Mouse (Mus musculus): ENCODE measurements around the gene Sectm1a. TPM values are rescaled to one million over a fixed set of nuclear protein-coding genes. Genes with fewer than 3 reads are reported as not detected.

The Sectm1a gene
- polyA plus RNA-seq (2015; fragmentation: Nextera tagmentation; extraction: Ambion mirVana) = 7.0 and 10.4 TPM in 2 replicates

DNA sequence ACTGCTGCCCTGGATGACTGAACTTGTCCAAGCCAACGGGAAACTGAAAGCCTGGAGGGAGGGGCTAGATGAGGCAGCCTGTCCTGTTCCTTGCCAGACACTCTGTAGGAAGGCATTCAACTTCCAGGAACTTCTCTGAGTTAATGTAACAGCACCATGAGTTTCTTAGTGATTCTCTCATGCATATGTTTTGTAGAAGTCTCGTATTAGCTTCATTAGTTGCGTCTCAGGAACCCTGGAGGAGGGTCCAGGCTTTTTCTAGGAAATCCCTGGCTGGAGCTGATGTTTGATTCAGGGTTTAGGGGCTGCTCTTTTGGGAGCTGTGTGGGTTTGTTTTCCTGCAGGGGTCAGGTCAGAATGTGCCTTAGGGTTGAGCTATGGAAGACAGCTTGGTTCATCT is at the start of gene Sectm1a:
Sectm1a (minus strand) TSS at position 101 of the 400 bp plus-strand sequence.
- Histone ChIP-seq H3K4me2 (ENCODE audit: low read depth, low read length) (no peak within 1 kb of the TSS), H3K9ac (ENCODE audit: low read depth, low read length) (no peak within 1 kb of the TSS), H3K36me3 (ENCODE audit: control insufficient read depth, insufficient read depth, low read length) (no peaks in the 10 kb centered on the region), H3K9me3 (ENCODE audit: control insufficient read depth, low read length) (no peaks in the 10 kb centered on the region), H3K4me3 (ENCODE audit: low read length) (no peak within 1 kb of the TSS), H3K27ac (ENCODE audit: low read length) (no peak within 1 kb of the TSS), H3K4me1 (ENCODE audit: control insufficient read depth, insufficient read depth, low read length) (peaks cover 8% of the 10 kb centered on the region; the same call in 1 of the 2 replicates), H3K27me3 (replicated peaks; ENCODE audit: control insufficient read depth, insufficient read depth, low read length) (no peaks in the 10 kb centered on the region)
- ATAC-seq = no peak
- WGBS = 65% methylated on average over 3 of the region's 3 CpGs

DNA sequence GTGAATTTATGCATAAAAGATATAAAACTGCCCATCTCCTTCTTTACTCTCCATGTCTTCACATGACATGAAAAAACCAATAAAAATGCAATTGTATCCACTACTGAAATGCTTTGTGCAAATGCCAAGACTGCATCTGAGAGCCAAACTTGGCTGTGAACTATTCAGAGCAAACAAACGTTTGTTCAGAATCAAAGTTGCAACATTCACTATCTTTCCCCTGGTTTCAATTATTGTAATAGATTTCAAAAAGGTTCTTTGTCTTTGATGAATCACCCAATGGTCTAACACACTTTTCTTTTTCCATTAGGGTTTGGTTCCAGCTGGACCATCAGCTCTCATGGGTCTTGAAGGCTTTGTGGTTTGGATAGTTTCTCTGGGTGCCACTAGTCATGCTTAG is 48.6 kb upstream of the Sectm1a start:
- Histone ChIP-seq H3K27ac (ENCODE audit: low read length) (no peak overlapping the region), H3K4me3 (ENCODE audit: low read length) (no peak overlapping the region), H3K4me1 (ENCODE audit: control insufficient read depth, insufficient read depth, low read length) (no peaks in the 10 kb centered on the region), H3K9me3 (ENCODE audit: control insufficient read depth, low read length) (no peaks in the 10 kb centered on the region), H3K36me3 (ENCODE audit: control insufficient read depth, insufficient read depth, low read length) (no peaks in the 10 kb centered on the region), H3K9ac (ENCODE audit: low read depth, low read length) (no peak overlapping the region), H3K27me3 (replicated peaks; ENCODE audit: control insufficient read depth, insufficient read depth, low read length) (no peaks in the 10 kb centered on the region), H3K4me2 (ENCODE audit: low read depth, low read length) (no peak overlapping the region)
- WGBS = 63% methylated on average over 1 of the region's 1 CpGs
- ATAC-seq = no peak

DNA sequence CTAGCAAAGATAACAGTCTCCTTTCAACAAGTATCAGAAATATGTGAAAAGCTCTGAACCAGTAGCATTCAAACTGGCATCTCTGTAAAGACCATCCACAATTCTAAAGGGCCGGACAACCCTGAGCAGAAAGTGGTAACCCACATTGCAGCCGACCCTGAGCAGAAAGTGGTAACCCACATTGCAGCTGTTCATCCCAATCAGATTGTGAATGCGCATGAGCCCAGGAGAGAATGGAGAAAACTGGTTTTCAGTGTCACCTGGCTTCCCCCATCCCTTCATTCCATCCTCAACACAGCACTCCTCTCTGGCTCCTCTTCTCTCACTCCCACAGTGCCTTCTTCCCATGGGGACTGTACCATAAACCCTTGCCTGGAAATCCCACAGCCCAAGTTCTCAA is 46.4 kb upstream of the Sectm1a start:
- H3K4me2 ChIP-seq (ENCODE audit: low read depth, low read length) = no peak overlapping the region
- H3K27me3 ChIP-seq (replicated peaks; ENCODE audit: control insufficient read depth, insufficient read depth, low read length) = no peaks in the 10 kb centered on the region
- H3K9ac ChIP-seq (ENCODE audit: low read depth, low read length) = no peak overlapping the region
- H3K4me3 ChIP-seq (ENCODE audit: low read length) = no peak overlapping the region
- H3K27ac ChIP-seq (ENCODE audit: low read length) = no peak overlapping the region
- no peaks in the 10 kb centered on the region for H3K36me3 ChIP-seq (ENCODE audit: control insufficient read depth, insufficient read depth, low read length)
- no peaks in the 10 kb centered on the region for H3K4me1 ChIP-seq (ENCODE audit: control insufficient read depth, insufficient read depth, low read length)
- WGBS = 85% methylated on average over 3 of the region's 3 CpGs
- no peak for ATAC-seq
- no peaks in the 10 kb centered on the region for H3K9me3 ChIP-seq (ENCODE audit: control insufficient read depth, low read length)

DNA sequence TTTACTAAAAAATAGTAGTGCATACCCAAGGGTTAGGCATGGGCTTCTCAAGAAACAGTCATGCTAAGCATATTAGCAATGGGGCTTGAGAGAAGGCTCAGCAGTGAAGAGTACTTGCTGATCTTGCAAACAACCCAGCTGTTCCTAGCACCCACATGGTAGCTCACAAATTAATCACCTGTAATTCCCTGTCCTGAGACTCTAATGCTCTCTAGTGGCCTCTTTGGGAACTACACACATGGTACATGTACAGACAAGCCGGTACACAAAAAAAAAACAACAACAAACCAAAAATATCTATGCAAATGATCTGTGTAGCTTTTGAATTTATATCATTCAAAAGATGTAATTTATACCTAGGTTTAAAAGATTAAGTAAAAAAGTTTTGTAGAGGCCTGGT is 45.4 kb upstream of the Sectm1a start:
- H3K9ac ChIP-seq (ENCODE audit: low read depth, low read length) = no peak overlapping the region
- no peak overlapping the region for H3K27ac ChIP-seq (ENCODE audit: low read length)
- H3K4me2 ChIP-seq (ENCODE audit: low read depth, low read length) = no peak overlapping the region
- no peaks in the 10 kb centered on the region for H3K36me3 ChIP-seq (ENCODE audit: control insufficient read depth, insufficient read depth, low read length)
- H3K9me3 ChIP-seq (ENCODE audit: control insufficient read depth, low read length) = no peaks in the 10 kb centered on the region
- 63% methylated on average over 1 of the region's 1 CpGs for WGBS
- no peak for ATAC-seq
- H3K4me3 ChIP-seq (ENCODE audit: low read length) = no peak overlapping the region
- H3K27me3 ChIP-seq (replicated peaks; ENCODE audit: control insufficient read depth, insufficient read depth, low read length) = no peaks in the 10 kb centered on the region
- H3K4me1 ChIP-seq (ENCODE audit: control insufficient read depth, insufficient read depth, low read length) = no peaks in the 10 kb centered on the region

DNA sequence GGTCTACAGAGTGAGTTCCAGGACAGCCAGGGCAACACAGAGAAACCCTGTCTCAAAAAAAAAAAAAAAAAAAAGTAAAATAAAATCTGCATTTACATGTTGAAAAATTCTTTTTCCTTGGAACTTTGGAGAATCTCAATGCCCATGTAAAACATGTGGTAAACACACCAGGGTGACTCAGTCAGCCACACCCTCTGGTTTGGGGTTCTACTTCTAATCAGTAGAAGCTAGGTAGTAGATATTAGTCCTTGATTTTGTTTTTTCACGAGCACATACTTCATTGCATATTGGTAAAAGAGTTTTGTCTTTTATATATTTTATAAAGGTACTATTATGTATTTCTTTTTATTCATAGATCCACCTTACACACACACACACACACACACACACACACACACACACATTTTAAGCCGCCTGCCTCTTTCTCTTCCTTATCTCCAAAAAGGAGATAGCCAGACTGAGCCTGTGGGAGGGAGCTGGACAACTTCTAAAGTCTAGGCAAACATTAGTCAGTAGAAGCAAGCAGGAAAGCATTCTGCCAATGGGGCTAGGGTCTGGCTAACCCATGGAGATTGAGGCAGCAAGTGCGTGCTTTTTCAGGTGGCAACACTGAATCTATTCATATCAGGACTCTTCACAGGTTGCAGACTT is 44.6 kb upstream of the Sectm1a start:
- WGBS = 70% methylated on average over 3 of the region's 3 CpGs
- Histone ChIP-seq H3K9ac (ENCODE audit: low read depth, low read length) (no peak overlapping the region), H3K36me3 (ENCODE audit: control insufficient read depth, insufficient read depth, low read length) (no peaks in the 10 kb centered on the region), H3K27me3 (replicated peaks; ENCODE audit: control insufficient read depth, insufficient read depth, low read length) (no peaks in the 10 kb centered on the region), H3K4me3 (ENCODE audit: low read length) (no peak overlapping the region), H3K4me2 (ENCODE audit: low read depth, low read length) (no peak overlapping the region), H3K4me1 (ENCODE audit: control insufficient read depth, insufficient read depth, low read length) (no peaks in the 10 kb centered on the region), H3K9me3 (ENCODE audit: control insufficient read depth, low read length) (no peaks in the 10 kb centered on the region), H3K27ac (ENCODE audit: low read length) (no peak overlapping the region)
- no peak for ATAC-seq

DNA sequence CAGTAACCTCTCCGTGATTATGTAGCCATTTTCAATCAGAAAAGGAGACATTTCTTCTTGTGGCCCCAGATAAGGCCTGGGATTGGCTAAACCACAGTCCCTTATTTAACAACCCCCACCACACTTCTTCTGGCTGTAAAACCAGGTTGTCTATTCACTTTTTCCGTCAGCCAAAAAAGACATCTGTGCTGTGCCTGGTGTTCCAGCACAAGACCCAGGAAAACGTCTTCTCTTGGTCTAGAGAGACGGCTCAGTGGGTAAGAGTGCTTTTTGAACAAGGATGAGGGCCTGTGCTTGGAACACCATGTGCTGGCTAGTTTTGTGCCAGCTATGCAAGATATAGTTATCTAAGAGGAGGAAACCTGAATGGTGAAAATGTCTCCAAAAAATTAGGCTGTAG is 42.4 kb upstream of the Sectm1a start:
- Histone ChIP-seq H3K4me2 (ENCODE audit: low read depth, low read length) (no peak overlapping the region), H3K4me3 (ENCODE audit: low read length) (no peak overlapping the region), H3K27ac (ENCODE audit: low read length) (no peak overlapping the region), H3K36me3 (ENCODE audit: control insufficient read depth, insufficient read depth, low read length) (no peaks in the 10 kb centered on the region), H3K9ac (ENCODE audit: low read depth, low read length) (no peak overlapping the region), H3K4me1 (ENCODE audit: control insufficient read depth, insufficient read depth, low read length) (no peaks in the 10 kb centered on the region), H3K9me3 (ENCODE audit: control insufficient read depth, low read length) (no peaks in the 10 kb centered on the region), H3K27me3 (replicated peaks; ENCODE audit: control insufficient read depth, insufficient read depth, low read length) (no peaks in the 10 kb centered on the region)
- no peak for ATAC-seq
- 95% methylated on average over 4 of the region's 4 CpGs for WGBS

DNA sequence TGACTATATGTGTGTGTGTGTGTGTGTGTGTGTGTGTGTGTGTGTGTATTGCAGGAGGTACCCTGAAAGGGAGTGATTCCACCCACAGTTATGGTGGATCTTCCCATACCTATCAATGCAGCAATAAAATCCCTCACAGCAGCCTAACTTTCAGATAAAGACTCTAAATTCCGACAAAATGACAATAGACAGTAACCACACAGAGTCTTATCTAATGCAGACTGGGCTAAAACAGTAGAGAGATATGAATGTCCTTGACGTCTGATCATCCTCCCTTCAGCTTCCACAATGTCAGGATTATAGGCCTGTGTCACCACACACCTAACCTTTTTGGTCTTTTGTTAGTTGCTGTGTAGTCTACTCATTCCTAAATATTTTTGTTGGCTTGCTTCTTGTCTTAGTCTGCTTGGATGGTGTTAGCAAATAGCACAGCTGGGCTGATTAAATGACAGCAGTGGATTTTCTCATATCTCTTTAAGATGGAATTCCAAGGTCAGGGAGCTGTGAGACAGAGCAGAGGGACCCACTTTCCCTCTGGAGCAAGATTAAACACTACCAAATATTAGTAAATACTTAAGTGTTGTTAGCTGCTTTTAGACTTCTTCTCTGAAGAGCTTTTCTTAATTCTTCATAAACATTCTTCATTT is 41.1 kb upstream of the Sectm1a start:
- WGBS = 39% methylated on average over 2 of the region's 2 CpGs
- Histone ChIP-seq H3K4me1 (ENCODE audit: control insufficient read depth, insufficient read depth, low read length) (no peaks in the 10 kb centered on the region), H3K9ac (ENCODE audit: low read depth, low read length) (no peak overlapping the region), H3K4me2 (ENCODE audit: low read depth, low read length) (no peak overlapping the region), H3K4me3 (ENCODE audit: low read length) (no peak overlapping the region), H3K27ac (ENCODE audit: low read length) (no peak overlapping the region), H3K36me3 (ENCODE audit: control insufficient read depth, insufficient read depth, low read length) (no peaks in the 10 kb centered on the region), H3K27me3 (replicated peaks; ENCODE audit: control insufficient read depth, insufficient read depth, low read length) (no peaks in the 10 kb centered on the region), H3K9me3 (ENCODE audit: control insufficient read depth, low read length) (no peaks in the 10 kb centered on the region)
- no peak for ATAC-seq

DNA sequence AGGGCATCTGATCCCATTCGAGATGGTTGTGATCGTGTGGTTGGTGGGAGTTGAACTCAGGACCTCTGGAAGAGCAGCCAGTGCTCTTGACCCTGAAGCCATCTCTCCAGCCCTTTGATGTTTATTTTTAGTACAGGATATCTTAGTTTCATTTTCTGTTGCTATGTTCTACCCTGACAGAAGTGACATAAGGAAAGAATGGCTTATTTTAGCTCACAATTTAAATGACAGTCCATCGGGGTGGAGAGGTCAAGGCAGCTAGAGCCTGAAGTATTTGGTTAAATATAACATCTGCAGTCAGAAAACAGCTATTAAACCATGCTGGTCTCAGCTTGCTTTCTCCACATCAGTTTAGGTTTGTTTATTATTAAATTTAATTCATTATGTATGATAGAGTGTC is 40.1 kb upstream of the Sectm1a start:
- ATAC-seq = no peak
- Histone ChIP-seq H3K9me3 (ENCODE audit: control insufficient read depth, low read length) (no peaks in the 10 kb centered on the region), H3K36me3 (ENCODE audit: control insufficient read depth, insufficient read depth, low read length) (no peaks in the 10 kb centered on the region), H3K27me3 (replicated peaks; ENCODE audit: control insufficient read depth, insufficient read depth, low read length) (no peaks in the 10 kb centered on the region), H3K4me3 (ENCODE audit: low read length) (no peak overlapping the region), H3K4me2 (ENCODE audit: low read depth, low read length) (no peak overlapping the region), H3K9ac (ENCODE audit: low read depth, low read length) (no peak overlapping the region), H3K27ac (ENCODE audit: low read length) (no peak overlapping the region), H3K4me1 (ENCODE audit: control insufficient read depth, insufficient read depth, low read length) (no peaks in the 10 kb centered on the region)
- WGBS = 58% methylated on average over 3 of the region's 3 CpGs

DNA sequence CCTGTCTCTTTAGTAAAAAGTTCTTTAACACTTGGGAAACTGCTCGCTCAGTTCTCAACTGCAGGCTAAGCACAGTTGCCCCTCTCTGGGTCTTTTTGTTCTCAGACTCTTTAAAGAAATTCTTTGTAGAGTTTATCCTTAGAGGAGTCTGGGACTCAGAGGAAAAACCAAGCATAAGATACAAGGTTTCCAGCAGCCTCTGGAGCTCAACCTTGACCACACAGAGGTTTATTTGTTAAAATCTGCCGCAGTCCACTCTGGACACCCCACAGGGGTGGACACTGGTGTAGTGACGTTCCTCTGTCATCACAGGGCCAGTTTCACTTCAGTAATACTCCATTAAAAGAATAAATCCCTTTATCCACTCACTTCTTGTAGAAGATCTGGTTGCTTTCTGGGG is 37.6 kb upstream of the Sectm1a start, which contains the start of gene Tex19.2:
Tex19.2 (minus strand) TSS at position 101 of the 400 bp plus-strand sequence.
- Histone ChIP-seq H3K27me3 (replicated peaks; ENCODE audit: control insufficient read depth, insufficient read depth, low read length) (no peaks in the 10 kb centered on the region), H3K9ac (ENCODE audit: low read depth, low read length) (no peak within 1 kb of the TSS), H3K4me1 (ENCODE audit: control insufficient read depth, insufficient read depth, low read length) (no peaks in the 10 kb centered on the region), H3K27ac (ENCODE audit: low read length) (no peak within 1 kb of the TSS), H3K4me3 (ENCODE audit: low read length) (no peak within 1 kb of the TSS), H3K4me2 (ENCODE audit: low read depth, low read length) (no peak within 1 kb of the TSS), H3K36me3 (ENCODE audit: control insufficient read depth, insufficient read depth, low read length) (no peaks in the 10 kb centered on the region), H3K9me3 (ENCODE audit: control insufficient read depth, low read length) (no peaks in the 10 kb centered on the region)
- WGBS = 77% methylated on average over 3 of the region's 3 CpGs
- ATAC-seq = no peak
